Mouse (Mus musculus): Measurements from ENCODE around the gene Itga2b.

The Itga2b gene

GRCm38 (mm10) chr11:102435754-102436470, 34.0 kb downstream of the Itga2b start:
- DNase-seq (ENCODE audit: low spot score in 2 of 2) = peak; percentile 19 to 29

DNA sequence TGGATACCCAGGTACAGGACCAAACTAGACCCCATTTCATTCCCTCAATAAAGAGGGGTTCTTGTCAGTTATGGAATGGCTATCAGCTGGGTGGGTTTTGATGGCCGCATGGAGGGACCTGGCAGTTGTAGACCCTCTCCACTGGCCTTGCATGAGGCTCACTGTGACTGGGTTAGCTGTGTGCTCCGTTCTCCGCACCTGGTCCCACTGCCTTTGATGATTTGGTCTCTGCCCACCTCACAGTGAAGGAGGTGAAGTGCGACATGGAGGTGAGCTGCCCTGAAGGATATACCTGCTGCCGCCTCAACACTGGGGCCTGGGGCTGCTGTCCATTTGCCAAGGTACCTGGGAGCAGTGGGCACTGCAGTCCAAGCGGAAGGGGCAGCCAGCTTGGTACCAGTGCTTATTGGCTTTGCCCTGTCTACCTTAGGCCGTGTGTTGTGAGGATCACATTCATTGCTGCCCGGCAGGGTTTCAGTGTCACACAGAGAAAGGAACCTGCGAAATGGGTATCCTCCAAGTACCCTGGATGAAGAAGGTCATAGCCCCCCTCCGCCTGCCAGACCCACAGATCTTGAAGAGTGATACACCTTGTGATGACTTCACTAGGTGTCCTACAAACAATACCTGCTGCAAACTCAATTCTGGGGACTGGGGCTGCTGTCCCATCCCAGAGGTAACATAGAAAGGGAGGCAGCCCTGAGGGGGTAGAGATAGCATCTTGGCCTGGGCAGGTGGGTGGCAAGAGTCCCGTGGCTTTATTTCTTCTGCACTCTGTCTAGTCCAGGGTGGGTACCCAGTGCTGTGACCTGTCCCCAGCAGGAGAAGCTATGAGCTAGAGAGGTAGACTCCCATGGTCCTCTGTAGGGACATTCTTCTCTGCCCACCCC, 34.9 kb downstream of the Itga2b start:
- no peak for DNase-seq (ENCODE audit: low spot score in 2 of 2)

DNA sequence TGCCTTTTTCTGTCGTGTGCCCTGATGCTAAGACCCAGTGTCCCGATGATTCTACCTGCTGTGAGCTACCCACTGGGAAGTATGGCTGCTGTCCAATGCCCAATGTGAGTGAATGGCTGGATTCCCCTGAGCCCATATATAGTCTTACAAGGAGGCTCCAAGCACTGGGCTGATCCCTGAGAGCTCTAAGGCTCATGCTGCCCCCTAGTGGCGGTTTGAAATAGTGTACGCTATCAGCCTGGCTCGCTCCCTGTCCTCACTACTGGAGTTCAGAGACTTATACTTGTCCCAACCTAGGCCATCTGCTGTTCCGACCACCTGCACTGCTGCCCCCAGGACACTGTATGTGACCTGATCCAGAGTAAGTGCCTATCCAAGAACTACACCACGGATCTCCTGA, 35.5 kb downstream of the Itga2b start:
- DNase-seq (ENCODE audit: low spot score in 2 of 2) = peak; percentile 83 to 91

DNA sequence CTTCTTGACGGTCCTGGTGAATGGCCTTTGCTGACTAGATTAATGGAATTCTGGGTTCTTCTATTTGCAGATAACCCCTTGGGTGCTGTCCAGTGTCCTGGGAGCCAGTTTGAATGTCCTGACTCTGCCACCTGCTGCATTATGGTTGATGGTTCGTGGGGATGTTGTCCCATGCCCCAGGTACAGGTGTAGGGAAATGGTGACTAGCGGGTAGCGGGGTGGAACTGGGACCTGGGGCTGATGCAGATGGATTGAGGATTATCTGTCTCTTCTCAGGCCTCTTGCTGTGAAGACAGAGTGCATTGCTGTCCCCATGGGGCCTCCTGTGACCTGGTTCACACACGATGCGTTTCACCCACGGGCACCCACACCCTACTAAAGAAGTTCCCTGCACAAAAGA, 36.1 kb downstream of the Itga2b start:
- no peak for DNase-seq (ENCODE audit: low spot score in 2 of 2)

DNA sequence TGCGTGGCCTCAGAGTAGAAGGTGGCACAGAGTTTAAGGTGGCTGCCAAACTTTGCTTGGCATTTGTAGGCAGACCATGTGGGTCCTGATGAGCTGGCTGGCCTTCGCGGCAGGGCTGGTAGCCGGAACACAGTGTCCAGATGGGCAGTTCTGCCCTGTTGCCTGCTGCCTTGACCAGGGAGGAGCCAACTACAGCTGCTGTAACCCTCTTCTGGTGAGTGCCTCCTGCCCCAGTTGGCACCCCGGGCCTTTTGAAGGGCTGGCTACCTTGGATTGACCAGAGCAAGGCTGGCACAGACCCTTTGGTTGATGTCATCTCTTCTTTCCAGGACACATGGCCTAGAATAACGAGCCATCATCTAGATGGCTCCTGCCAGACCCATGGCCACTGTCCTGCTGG, 37.0 kb downstream of the Itga2b start:
- peak; percentile 18 to 43 for DNase-seq (ENCODE audit: low spot score in 2 of 2)

GRCm38 (mm10) chr11:102432115-102432843, 37.6 kb downstream of the Itga2b start:
- peak in 1 of 2 experiments; percentile 23 for DNase-seq (ENCODE audit: low spot score in 2 of 2)

GRCm38 (mm10) chr11:102431728-102432114, 38.2 kb downstream of the Itga2b start:
- no peak for DNase-seq (ENCODE audit: low spot score in 2 of 2)

- DNase-seq (ENCODE audit: low spot score in 2 of 2) = peak; percentile 71 to 83
Observed at GRCm38 (mm10) chr11:102431018-102431645, 38.8 kb downstream of the Itga2b start.

DNA sequence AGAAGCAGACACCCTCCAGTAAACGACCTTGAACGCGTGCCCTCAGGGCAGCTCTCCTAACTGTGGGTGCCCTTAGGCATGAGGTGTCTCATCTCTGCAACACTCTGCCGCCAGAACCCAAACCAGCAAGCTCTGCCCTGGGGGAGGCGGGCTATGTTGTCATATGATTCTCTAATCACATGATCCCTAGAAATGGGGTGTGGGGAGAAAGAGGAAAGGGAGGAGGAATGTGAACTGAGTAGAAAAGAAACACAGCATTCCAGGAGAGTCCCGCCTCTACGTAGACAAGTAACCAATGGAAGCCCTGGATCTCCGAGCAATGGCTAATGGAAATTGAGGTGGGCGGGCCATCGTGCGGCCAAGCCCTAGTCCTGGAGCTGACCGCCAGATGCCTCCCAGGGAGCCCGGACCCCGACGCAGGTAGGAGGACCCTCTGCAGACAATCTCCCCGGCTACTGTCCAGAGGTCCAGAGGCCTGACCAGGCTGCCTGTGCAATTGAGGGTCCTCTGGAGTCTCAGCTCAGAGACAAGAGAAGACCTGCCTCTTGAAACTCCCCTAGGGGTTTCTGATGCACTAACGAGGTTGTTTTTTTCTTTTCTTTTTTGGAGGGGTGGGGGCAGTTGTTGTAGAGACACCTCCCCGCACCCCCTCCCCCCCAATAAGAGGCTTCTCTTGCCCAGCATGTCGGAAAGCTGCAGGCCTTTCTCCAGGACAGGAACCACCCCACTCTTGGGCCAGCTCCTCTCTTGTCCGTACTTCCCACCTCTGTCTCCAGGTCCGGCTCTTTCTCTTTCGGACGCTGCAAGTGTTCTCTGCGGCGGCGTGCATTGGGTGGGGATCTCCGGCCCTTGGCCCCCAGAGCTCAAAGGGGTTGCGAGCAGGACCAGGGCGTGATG, 39.6 kb downstream of the Itga2b start, which contains the start of gene Grn:
Gene Grn, plus strand, starts transcription at position 195 of the 897 bp plus-strand sequence.
- peak; percentile 82 to 90 for DNase-seq (ENCODE audit: low spot score in 2 of 2)

- DNase-seq (ENCODE audit: low spot score in 2 of 2) = no peak
Observed at GRCm38 (mm10) chr11:102429551-102429950, 40.4 kb downstream of the Itga2b start.

DNA sequence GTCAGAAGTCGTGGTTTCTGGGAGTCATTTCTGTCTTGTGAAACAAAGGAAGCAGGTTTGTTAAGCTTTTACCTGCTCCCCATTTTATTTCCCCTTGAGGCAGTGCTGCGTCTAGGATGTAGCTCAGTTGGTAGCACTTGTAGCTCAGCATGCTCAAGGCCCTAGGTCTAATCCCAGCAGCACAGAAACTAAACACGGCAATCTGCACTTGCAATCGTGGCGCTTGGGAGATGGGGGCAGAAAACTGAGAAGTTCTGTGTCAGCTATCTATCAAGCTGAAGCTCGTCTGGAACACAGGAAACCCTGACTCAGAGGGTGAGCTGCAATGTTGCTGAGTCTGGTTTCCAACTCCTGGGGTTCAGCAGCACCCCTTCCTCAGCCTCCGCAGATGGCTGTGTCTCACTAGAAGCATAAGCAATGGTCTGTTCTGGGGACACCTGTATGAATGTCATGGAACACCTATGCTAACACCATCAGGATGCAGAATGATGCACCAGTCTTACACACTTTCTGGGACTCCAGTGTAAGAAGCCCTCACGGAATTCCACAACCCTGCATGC, 40.9 kb downstream of the Itga2b start:
- DNase-seq (ENCODE audit: low spot score in 2 of 2) = no peak

- no peak for DNase-seq (ENCODE audit: low spot score in 2 of 2)
Observed at GRCm38 (mm10) chr11:102425555-102426316, 44.2 kb downstream of the Itga2b start.

DNA sequence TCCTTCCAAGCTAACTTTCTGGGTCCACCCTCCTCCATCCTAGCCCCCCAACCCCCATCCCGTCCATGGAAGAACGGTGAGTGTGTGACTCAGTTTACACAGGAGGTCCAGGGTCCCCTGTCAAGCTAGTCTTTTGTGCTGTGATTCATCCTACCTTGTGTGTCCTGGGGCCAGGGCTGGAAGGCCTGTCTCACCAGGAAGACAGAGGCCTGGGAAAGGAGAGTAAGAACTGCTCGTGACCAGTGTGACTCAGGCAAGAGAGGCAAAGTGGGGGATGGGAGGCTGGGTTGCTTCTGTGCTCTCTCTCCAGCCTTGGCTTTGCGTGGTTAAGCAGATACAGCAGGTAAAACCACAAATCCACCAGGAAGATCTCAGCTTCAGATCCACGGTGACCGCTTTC, 45.3 kb downstream of the Itga2b start:
- DNase-seq (ENCODE audit: low spot score in 2 of 2) = no peak

DNA sequence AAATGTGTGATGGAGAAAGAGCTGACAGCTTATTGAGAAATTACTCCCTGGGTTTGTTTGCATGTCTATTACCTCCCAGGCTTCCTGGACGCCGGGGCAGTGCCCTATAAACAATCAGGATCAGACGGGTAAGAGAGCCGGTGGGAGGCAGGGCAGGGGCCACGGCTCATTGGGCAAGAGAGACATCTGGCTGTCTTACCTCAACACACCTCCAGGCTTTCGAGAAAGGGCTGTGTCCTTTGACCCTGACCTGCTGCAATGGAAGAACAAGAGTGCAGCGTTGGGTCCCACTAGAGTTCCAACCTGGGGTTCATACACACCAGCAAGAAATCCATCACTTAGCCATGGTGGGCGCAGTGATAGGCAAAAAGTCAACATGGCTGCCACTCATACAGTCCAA, 48.4 kb downstream of the Itga2b start:
- no peak for DNase-seq (ENCODE audit: low spot score in 2 of 2)

DNA sequence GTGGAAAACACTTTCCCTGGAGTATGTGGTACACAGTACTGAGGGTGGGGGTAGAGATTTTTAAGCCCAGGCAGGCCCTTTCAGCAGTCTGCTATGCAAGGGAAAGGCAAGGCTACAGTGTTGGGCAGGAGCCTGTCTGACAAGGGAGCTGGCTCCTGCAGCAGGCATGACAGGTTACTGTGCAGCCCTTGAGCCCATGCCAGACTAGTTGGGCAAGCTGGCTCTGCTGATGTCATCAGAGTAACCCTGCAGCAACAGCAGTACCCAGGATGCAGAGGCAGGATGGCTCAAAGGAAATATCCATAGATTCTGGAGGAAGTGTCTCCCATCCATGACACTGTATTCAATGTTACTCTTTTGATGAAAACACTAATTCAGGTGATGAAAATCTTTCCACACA, 51.0 kb downstream of the Itga2b start:
- DNase-seq (ENCODE audit: low spot score in 2 of 2) = no peak

DNA sequence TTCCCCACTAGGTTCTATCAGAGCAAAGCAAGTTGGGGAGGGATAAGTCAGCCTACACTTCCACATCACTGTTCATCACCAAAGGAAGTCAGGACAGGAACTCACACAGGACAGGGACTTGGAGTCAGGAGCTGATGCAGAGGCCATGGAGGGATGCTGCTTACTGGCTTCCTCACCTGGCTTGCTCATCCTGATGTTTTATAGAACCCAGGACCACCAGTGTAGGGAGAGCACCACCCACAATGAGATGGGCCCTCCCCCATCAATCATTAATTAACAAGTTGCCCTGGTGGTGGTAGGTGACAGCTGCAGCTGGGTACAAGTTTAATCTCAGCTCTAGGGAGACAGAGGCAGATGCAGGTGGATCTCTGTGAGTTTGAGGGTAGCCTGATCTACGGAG, 52.8 kb downstream of the Itga2b start:
- no peak for DNase-seq (ENCODE audit: low spot score in 2 of 2)

DNA sequence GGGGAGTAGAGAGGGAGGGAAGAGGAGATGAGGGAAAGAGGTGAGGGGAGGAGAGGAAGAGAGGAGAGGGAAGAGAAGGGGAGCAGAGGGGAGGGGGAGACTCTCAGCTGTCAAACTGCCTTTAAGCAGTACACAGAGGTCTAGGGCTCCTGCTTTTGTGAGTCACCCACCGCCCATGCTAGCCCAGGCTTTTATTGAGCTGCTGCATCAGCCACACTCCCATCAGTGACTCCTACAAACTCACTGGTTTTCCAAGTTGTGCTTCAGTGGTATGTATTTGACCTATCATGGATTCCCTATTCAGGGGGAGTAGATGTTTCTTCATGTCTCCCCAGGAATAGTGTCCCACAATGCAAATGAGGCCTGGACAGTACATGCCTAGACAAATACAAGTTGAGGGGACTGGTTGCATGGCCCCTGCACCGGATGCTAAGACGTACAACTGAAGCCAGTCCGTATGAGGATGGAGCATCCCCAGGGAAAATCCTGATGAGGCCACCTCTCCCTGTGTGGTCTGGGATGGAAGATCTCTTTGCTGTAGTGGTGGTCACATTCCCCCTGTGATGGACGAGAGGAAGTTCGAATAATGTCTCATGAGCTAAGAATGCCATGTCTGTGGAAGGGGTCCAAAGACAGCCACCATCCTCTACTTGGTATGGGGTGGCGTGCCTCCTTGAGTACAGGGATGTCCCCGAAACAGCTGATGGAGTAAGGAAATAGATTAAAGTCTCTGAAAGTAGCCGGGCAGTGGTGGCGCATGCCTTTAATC, 54.7 kb downstream of the Itga2b start:
- DNase-seq (ENCODE audit: low spot score in 2 of 2) = no peak

- no peak for DNase-seq (ENCODE audit: low spot score in 2 of 2)
Observed at GRCm38 (mm10) chr11:102413059-102413458, 56.9 kb downstream of the Itga2b start.

GRCm38 (mm10) chr11:102411704-102412103, 58.2 kb downstream of the Itga2b start:
- DNase-seq (ENCODE audit: low spot score in 2 of 2) = peak in 1 of 2 experiments; percentile 85

Measured in frontal cortex, postnatal 14 days (tissue).